Mouse (Mus musculus): ENCODE measurements around the gene Zbtb1.

Gene Zbtb1

GRCm38 (mm10) chr12:76369978-76370830, at the start of gene Zbtb1:
Gene Zbtb1, plus strand, starts transcription at chr12:76370266.
- DNase-seq (ENCODE audit: low spot score) = no peak

DNA sequence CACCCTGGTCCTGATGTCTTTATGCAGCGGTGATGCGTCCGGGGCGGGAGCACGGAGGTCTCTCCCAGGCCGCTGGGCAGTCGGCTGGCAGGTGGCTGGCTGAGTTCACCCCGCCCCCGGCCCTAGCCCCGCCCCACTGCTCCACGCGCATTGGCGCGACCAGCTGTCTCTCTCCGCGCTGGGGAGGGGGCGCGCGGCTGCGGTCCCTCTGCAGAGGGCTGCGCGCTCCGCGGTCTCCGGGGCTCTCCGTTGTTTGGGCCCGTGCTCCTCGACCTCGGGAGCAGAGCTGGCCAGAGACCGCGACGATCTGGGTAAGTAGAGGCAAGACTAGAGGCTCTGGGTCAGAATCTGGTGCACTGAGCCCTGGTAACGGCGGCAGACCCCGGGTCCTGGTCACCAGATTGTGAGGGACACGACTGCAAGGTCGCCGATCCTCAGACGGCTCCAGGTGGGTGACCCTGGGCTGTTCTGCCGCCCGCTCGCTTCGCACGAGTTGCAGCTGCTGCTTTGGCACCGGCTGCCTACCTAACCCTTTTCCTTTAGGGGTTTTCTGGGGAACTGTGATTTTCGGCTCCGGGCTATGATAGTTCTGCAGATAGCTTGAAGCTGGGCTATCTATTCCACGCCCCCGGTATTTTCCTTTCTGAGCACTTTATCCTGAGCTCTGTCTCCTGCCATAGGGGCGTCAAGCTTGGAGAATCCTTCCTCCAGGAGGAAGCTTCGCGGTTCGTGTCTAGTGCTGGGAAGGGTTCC, 45.2 kb upstream of the Zbtb1 start, which contains the start of gene Akap5:
Gene Akap5 (plus strand): TSS at position 213 of the 753 bp plus-strand sequence.
- no peak for DNase-seq (ENCODE audit: low spot score)

DNA sequence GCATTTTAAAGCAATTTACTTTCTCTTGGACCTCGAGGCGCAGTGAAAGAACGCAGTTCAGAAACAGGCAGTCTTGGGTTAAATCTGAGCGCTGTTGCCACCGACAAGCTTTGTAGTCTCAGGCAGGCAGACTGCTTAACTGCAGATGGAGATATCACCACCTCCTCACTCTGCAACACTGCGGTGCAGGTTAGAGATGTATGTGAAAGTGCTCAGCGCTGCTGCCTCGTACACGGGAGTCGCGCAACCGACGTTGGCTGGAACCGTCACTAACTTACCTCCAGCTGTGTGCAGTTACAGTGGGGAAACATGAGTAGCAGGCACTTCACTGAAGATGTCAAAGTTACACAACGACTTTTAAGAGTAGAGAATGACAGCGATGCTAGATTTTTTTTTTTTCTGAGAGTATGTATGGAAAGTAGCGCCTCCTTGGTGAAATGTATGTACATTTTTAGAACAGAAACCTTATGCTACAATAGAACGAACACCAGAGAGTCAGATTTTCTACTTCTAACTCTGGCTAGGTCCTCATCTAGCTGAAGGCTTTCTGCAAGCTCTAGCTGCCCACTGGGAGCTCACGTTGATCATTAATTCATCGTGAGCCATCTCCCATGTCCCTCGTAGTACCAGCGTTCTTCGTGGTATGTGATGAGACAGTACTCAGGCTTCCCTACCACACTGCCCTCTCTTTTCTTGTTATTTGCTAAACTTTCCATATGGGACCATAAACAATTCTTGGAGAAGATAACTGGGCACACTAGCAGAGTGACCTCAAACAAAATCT, 43.4 kb upstream of the Zbtb1 start:
- DNase-seq (ENCODE audit: low spot score) = no peak

DNA sequence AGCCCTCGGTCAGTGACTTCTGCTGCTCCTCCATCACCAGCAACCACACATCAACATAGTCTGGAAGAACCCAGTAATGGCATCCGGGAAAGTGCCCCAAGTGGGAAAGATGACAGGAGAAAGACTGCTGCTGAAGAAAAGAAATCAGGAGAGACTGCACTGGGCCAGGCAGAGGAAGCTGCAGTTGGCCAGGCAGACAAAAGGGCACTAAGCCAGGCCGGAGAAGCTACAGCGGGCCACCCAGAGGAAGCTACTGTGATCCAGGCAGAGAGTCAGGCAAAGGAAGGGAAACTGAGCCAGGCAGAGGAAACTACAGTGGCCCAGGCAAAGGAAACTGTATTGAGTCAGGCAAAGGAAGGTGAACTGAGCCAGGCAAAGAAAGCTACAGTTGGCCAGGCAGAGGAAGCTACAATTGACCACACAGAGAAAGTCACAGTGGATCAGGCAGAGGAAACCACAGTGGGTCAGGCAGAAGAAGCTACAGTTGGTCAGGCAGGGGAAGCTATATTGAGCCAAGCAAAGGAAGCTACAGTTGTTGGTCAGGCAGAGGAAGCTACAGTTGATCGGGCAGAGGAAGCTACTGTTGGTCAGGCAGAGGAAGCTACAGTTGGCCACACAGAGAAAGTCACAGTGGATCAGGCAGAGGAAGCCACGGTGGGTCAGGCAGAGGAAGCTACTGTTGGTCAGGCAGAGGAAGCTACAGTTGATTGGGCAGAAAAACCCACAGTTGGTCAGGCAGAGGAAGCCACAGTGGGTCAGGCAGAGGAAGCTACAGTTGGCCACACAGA, 41.3 kb upstream of the Zbtb1 start:
- DNase-seq (ENCODE audit: low spot score) = no peak

GRCm38 (mm10) chr12:76333688-76334087, 36.4 kb upstream of the Zbtb1 start:
- no peak for DNase-seq (ENCODE audit: low spot score)

DNA sequence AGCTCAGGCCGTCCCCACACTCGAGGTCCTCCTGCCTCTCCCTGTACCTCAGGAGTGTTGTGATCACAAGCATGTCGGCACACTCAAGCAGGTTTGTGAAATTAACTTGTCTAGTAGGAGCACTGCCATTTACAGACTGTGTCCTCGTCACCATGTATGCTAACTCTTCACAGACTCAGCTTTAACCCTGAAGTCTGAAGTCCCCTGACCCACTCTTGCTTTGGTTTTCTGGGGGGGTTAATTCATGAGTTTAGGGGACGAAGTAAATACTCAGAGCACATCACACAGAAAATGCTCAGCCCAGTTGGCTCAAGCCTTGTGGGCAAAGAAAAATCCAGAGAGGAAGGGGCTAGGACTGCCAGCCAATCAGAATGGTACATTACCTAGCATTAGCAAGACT, 34.4 kb upstream of the Zbtb1 start:
- no peak for DNase-seq (ENCODE audit: low spot score)

GRCm38 (mm10) chr12:76336111-76336965, 33.7 kb upstream of the Zbtb1 start:
- no peak for DNase-seq (ENCODE audit: low spot score)

DNA sequence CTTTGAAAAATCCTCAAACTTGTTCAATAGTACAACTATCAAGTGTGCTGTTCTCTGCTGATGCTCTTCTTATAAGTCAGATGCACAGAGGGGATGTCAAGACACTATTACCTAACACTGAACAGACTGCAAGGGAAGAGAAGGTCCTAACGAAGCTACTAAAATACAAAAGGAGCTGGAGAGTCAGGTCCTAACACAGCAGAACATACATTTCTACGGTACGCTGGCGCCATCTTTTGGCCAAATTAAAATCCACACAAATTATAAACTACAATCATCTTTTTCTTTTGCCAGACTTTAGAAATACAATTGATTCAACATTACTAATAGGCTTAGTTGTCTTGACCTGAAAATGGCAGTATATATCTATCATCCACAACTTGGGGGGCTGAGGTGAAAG, 29.0 kb upstream of the Zbtb1 start:
- DNase-seq (ENCODE audit: low spot score) = peak; percentile 78

GRCm38 (mm10) chr12:76345759-76346455, 24.2 kb upstream of the Zbtb1 start:
- DNase-seq (ENCODE audit: low spot score) = no peak

DNA sequence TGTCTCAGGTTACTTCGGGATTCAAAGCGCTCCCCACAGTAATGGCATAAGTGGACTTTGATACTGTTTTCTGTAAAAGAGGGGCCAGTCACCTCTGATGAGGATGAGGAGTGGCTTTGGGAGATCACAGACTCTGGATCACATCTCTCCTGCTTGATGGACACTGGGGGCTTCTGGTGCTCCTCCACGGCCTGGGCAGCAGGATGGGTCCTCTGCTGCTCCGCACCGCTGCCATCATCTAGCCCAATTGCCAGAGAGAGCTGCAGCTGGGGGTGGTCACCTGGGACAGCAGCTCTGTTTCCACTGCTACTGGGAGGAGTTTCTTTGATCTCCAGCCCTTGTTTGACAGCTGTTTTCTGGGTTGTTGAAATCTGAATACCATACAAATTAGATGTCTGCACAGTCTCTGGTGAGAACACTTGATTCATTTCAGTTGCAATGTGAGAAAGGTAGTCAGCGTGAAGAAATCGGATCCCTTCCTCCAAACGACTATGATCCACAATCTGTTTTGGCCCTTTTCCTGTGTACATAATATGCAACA, 20.3 kb upstream of the Zbtb1 start:
- DNase-seq (ENCODE audit: low spot score) = no peak

GRCm38 (mm10) chr12:76360868-76361267, 9.2 kb upstream of the Zbtb1 start:
- DNase-seq (ENCODE audit: low spot score) = no peak

DNA sequence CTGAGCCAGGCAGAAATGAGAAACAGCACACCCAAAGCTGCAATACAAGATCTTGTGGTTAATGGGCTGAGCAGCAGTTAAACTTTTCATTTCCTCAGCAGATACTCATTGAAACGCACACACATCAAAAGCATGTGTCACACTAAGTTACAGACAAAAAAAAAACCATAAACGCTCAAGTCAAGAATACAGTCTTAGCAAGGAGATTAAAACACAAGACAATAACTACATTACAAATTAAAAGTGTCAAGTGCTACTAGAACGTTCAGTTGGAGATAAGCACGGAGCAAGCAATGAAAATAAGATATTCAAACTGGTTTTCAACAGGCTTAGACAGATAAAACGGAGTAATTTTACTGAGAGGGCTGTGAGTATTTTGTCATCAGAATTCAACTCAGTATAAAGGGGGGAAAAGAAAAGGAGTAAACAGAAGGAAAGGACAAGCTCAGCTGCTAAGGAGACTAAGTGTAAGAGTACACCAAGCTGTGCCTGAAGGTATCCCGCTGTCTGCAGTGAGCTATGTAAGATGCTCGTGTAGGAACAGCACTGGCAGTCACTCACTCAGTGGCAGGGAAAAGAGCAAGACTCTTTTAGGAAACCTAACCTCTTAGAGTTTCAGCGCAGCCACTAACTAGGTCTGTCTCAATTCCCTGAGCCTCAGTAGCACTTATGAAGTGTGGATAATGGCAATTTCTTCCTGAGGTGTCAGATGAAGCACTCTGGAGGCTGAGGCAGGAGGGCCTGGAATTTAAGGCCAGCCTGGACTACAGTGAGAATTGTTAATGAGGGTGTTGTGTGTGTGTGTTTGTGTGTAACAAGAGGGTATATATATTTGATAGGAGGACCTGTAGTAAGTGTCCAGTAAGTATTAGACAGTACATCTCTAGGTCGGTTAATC, 8.4 kb upstream of the Zbtb1 start:
- no peak for DNase-seq (ENCODE audit: low spot score)

DNA sequence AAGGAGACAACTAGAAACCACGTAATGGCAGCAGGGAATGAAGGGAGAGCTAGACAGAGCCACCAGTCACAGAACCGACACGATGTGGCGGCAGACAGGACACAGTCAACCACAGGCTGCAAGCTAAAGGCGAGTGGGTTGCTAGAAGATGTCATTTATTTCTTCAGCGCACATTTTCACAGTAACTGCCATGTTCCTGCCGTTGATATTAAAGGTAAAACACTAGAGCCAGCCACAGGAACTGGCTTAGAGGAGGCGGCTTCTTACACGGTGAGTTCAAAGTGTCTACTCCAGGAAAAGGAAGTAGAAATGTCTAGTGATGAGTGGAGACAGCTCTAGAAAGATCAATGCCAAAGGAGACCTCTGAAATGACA, 7.8 kb upstream of the Zbtb1 start:
- DNase-seq (ENCODE audit: low spot score) = no peak

GRCm38 (mm10) chr12:76366276-76366675, 3.8 kb upstream of the Zbtb1 start:
- no peak for DNase-seq (ENCODE audit: low spot score)

- no peak for DNase-seq (ENCODE audit: low spot score)
Measured at GRCm38 (mm10) chr12:76367096-76367995, 2.7 kb upstream of the Zbtb1 start.

GRCm38 (mm10) chr12:76368201-76368789, 1.8 kb upstream of the Zbtb1 start:
- no peak for DNase-seq (ENCODE audit: low spot score)

- DNase-seq (ENCODE audit: low spot score) = no peak
Measured at GRCm38 (mm10) chr12:76368790-76369205, 1.3 kb upstream of the Zbtb1 start.

All from layer of hippocampus, adult 9-10 months (tissue).